Mouse (Mus musculus): ENCODE measurements around the gene Mettl17. TPM values are rescaled to one million over a fixed set of nuclear protein-coding genes. Genes with fewer than 3 reads are reported as not detected.

Mettl17 gene
- polyA plus RNA-seq, 1 experiment from 2014 or later, result 40.6 TPM

DNA sequence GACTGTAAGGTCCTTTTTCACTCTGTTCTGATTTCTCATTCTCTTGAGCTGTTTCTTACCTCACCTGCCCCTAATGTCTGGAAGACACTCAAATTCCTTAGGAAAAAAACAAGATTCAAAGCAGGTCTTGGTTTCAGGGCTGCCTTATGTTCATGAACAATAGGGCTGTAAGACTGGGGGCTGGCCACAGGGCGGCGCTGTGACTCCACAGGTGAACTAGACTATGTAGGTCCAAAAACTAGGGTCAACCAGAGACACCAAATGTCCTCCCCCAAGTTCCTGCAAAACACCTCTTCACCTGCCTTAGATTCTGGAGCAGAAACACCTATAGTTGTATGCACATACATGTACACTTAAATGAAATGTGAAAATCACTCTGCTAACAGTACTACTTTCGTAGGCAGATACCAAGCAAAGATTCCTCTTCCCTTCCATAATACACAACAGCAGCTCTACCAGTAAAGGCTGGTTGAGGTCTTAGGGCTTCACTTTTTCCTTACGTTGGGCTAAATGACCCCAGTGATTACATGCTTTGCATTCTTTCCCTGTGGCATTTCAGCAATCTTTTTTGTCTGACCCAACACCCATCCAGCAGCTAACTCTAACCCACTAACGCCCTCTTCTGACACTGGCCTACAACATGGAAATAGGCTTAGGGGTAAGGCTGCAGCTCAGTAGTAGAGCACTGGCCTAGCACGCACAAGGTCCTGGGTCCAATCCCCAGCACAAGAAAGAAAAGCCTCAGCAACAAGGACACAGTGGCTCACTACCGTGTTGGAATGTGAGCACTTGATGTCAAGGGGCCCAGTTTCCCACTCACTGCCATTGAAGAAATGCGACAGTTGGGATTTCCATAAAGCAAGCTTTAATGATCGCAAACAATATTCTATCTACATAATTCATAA is 18.4 kb downstream of the Mettl17 start:
- peaks cover 6% of the 10 kb centered on the region; the same call in 1 of the 2 replicates for H3K4me1 ChIP-seq
- H3K4me3 ChIP-seq, result no peak overlapping the region
- peak; percentile 80 for DNase-seq (ENCODE audit: low spot score)
- no peaks in the 10 kb centered on the region for H3K9me3 ChIP-seq (replicated peaks)
- WGBS, result 60% methylated on average over 9 of the region's 9 CpGs
- H3K27me3 ChIP-seq (ENCODE audit: low read depth, poor library complexity, severe bottlenecking), result no peaks in the 10 kb centered on the region
- H3K27ac ChIP-seq (replicated peaks), result no peak overlapping the region
- H3K36me3 ChIP-seq, result no peaks in the 10 kb centered on the region

DNA sequence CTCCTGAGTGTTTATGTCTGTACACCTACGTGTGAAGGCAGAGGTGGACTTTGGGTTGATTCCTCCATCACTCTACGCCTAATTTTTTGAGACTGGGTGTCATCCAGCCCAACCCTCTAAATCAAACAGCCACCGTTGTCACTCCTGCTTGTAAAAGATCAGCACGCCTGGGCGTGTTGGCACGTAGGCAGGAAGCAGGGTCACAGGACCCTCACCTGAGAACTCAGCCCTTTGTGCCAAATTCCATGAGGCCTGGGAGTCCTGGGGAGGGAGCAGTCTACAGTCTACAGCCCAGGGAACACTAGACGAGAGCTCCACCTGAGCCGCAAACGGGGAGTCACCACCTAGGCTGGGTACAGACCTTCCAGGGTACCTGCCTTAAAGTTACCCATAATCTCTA is 19.1 kb downstream of the Mettl17 start:
- no peak overlapping the region for H3K4me3 ChIP-seq
- 92% methylated on average over 9 of the region's 9 CpGs for WGBS
- H3K27me3 ChIP-seq (ENCODE audit: low read depth, poor library complexity, severe bottlenecking), result no peaks in the 10 kb centered on the region
- H3K9me3 ChIP-seq (replicated peaks), result no peaks in the 10 kb centered on the region
- no peak for DNase-seq (ENCODE audit: low spot score)
- H3K27ac ChIP-seq (replicated peaks), result 0 out of 2 replicates have a peak overlapping the region, but pooled peaks have one; percentile 1
- no peaks in the 10 kb centered on the region for H3K36me3 ChIP-seq
- H3K4me1 ChIP-seq, result peaks cover 6% of the 10 kb centered on the region; the same call in 1 of the 2 replicates

DNA sequence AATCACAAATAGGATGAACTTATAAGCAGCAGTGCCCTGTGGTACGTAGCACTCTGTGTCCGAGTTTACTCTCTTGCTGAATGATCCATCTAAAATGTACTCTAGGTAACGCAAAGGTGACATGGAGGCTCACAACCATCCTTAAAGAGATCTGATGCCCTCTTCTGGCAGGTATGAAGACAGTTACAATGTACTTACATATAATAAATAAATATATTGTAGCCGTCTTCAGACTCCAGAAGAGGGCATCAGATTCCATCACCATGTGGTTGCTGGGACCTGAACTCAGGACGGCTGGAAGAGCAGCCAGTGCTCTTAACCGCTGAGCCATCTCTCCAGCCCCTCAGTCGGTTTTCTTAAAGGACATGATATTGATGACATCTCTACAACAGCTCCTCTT is 20.1 kb downstream of the Mettl17 start:
- Histone ChIP-seq H3K4me1 (peaks cover 6% of the 10 kb centered on the region; the same call in 1 of the 2 replicates), H3K27ac (replicated peaks) (no peak overlapping the region), H3K27me3 (ENCODE audit: low read depth, poor library complexity, severe bottlenecking) (no peaks in the 10 kb centered on the region), H3K36me3 (no peaks in the 10 kb centered on the region), H3K4me3 (no peak overlapping the region), H3K9me3 (replicated peaks) (no peaks in the 10 kb centered on the region)
- DNase-seq (ENCODE audit: low spot score), result no peak
- WGBS, result 78% methylated on average over 7 of the region's 7 CpGs

DNA sequence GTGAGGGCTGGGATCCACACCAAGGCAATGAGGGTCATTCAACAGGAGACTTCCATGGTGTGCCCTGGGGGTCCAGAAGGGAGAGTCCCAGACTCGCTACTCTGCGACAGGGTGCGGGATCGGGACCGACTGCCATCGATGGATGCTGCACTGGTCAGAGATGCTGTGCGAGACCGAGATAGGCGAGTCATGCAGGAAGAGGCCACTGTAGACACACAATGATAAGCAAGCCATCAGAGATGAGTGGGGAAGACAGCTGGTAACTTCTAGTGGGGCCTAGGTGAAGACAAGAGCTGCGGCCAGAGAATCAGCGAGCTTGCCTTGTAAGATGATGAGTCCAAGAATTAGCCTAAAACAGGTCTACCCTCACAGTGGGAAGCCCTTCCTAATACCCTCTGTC is 21.5 kb downstream of the Mettl17 start:
- DNase-seq (ENCODE audit: low spot score), result no peak
- Histone ChIP-seq H3K9me3 (replicated peaks) (no peaks in the 10 kb centered on the region), H3K4me1 (peaks cover 6% of the 10 kb centered on the region; the same call in 1 of the 2 replicates), H3K36me3 (no peaks in the 10 kb centered on the region), H3K27me3 (ENCODE audit: low read depth, poor library complexity, severe bottlenecking) (peaks cover 3% of the 10 kb centered on the region), H3K27ac (replicated peaks) (no peak overlapping the region), H3K4me3 (no peak overlapping the region)
- 93% methylated on average over 11 of the region's 11 CpGs for WGBS

DNA sequence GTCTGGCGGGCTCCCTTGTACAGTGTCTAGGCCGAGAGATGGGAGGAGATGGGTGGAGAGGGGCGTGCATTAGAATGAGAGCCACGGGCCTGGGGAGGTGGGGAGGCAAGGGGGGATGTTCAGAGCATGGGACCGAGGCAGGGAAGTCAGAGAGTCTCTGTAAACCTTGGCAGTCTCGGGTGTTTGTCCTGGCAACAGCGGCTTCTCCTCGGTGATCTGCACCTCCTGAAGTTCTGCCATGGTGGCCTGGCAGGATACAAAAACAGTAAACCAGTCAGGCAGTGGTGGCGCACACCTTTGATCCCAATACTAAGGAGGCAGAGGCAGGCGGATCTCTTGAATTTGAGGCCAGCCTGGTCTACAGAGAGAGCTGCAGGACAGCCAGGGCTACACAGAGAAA is 26.7 kb downstream of the Mettl17 start:
- WGBS, result 89% methylated on average over 10 of the region's 10 CpGs
- Histone ChIP-seq H3K4me1 (peaks cover 32% of the 10 kb centered on the region), H3K27ac (replicated peaks) (no peak overlapping the region), H3K27me3 (ENCODE audit: low read depth, poor library complexity, severe bottlenecking) (peaks cover 48% of the 10 kb centered on the region), H3K36me3 (no peaks in the 10 kb centered on the region), H3K9me3 (replicated peaks) (no peaks in the 10 kb centered on the region), H3K4me3 (no peak overlapping the region)
- no peak for DNase-seq (ENCODE audit: low spot score)

DNA sequence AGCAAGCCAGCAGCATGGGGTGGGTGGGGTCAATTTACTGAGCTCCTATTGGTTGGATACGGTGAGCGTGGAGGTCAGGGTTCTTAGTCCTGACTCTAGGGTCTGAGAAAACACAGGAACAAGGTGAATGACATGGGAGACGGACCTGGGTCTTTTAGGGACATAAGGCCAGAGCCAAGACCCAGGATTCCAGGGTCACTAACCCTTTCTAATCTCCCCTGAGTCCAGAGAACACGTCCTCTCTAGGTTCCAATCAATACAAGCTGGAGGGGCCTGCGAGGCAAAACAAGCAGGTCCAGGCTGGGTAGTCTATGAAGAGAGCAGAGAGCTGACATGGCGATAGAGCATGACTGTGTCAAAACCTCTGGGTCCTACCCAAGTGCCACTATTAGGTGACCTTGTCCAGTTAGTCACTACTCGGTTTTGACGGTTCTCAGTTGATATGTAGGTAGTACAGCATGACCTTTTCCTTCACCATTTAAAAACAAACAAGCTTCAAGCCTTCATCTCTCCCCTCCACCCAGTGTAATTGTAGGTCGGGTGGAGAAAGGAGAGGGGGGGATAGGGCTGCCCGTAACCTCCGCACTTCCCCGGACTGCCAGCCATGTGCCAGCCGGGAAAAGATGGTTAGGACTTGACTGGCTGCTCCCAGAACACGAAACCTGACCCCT is 27.9 kb downstream of the Mettl17 start:
- peaks cover 26% of the 10 kb centered on the region for H3K4me1 ChIP-seq
- H3K27ac ChIP-seq (replicated peaks), result peak overlapping the region; percentile 72; the same call in 1 of the 2 replicates
- no peaks in the 10 kb centered on the region for H3K9me3 ChIP-seq (replicated peaks)
- H3K4me3 ChIP-seq, result peak overlapping the region; percentile 63
- DNase-seq (ENCODE audit: low spot score), result no peak
- H3K36me3 ChIP-seq, result no peaks in the 10 kb centered on the region
- peaks cover 48% of the 10 kb centered on the region for H3K27me3 ChIP-seq (ENCODE audit: low read depth, poor library complexity, severe bottlenecking)
- 8% methylated on average over 14 of the region's 14 CpGs for WGBS

DNA sequence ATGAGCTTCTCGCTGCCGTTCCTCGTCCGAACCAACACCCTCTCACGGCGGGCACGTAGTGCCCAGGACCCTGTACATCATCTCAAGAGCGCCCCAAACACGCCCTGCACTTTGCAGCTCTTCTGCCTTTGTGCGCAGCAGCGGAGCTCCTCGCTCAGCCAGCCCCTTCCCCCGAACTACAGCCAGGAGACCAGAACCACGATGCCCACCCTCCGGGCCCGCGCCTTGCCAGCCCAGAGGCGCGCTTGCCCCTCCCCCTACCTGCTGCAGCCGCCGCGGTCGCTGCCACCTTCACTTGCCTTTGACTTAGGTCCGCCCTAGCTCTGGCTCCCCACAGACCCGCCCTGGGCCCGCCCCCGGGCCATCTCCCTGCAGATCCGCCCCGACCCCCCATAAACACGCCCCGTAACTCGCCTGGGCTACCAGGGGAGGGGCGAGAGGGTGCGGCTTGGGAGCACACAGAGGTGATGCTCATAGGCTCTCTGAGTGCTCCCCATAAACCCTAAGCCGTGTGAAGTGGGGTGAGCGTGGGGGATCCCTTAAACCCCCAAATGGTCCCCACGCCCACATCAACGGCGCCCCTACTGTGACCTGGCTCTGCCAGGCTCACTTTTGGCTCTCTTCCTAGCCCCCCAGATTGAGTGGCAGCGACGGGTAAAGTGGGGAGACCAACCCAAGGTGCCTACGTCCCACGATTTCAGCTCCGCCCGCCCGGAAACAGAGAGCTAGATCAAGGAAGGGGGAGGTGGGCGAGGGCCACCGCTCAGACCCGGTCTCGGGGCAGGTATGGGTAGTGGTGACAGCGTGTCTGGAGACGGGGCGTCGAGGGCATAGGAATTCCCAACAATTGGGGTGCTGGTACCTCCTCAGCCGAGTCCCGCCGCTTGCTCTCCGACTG is 28.7 kb downstream of the Mettl17 start:
- Histone ChIP-seq H3K27ac (replicated peaks) (peak overlapping the region; percentile 72), H3K4me3 (peak overlapping the region; percentile 63), H3K36me3 (no peaks in the 10 kb centered on the region), H3K9me3 (replicated peaks) (no peaks in the 10 kb centered on the region), H3K27me3 (ENCODE audit: low read depth, poor library complexity, severe bottlenecking) (peaks cover 48% of the 10 kb centered on the region), H3K4me1 (peaks cover 26% of the 10 kb centered on the region)
- DNase-seq (ENCODE audit: low spot score), result peak; percentile 53
- under 1% methylated on average over 58 of the region's 58 CpGs for WGBS

DNA sequence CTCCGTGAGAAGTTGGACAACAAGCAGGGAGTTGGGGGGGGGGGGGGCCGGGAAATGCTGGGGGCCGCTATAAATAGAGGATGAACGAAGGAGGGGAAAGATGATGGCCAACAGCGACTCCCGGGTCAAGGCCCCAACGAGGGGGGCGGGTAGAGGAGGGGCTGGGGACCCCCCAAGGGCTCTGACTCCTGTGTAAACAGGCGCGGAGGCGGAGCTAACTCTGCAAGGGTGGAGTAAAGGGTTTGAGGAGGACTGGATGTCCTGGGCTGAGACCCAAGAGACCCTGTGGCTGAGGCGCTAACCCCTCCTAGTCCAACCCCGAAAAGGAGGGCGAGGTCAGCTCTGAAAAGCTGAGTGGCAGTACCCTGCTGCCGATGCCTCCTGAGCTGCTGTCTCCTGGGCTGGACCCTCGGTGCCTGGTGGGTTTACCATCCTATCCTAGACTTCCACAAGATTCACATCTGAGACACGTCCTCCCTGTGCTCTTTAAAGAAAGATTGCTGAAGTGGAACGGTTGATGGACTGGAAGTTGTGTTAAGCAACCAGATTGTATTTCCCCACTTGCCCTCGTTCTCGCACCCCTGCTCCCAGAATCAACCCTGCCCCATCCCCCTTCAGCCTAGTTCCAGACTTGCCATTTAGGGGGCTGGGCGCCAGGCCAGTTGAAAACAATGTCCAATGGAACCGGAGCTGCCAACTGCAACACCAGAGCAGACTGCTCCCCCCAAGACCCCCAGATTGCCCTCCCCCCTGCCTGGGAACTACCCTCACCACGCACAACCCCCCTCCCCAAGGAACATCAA is 29.5 kb downstream of the Mettl17 start, which contains the start of gene Ndrg2:
Ndrg2 (minus strand) TSS at position 199 of the 803 bp plus-strand sequence.
- Histone ChIP-seq H3K4me1 (peaks cover 26% of the 10 kb centered on the region), H3K9me3 (replicated peaks) (no peaks in the 10 kb centered on the region), H3K27me3 (ENCODE audit: low read depth, poor library complexity, severe bottlenecking) (peaks cover 48% of the 10 kb centered on the region), H3K27ac (replicated peaks) (peak within 1 kb of the TSS; percentile 72), H3K4me3 (peak within 1 kb of the TSS; percentile 63), H3K36me3 (no peaks in the 10 kb centered on the region)
- DNase-seq (ENCODE audit: low spot score), result peak; percentile 47
- 3% methylated on average over 23 of the region's 23 CpGs for WGBS

DNA sequence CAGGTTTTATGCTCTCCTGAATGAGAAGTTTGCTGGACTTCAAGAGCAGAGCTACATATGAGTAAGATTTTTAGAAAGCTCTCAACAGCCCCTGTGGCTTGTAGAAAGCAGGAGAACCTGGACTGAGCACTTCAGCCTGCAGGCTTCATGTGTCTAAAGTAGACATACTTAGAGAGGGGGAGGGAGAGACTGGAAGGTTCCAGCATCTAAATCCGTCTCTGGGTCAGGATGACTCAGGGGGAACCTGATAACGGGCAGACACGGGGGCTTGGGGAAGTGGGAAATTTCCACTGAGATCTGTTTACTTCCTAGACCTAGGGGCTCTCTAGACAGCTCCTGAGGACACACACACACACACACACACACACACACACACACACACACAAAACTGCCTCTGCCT is 30.4 kb downstream of the Mettl17 start:
- H3K27me3 ChIP-seq (ENCODE audit: low read depth, poor library complexity, severe bottlenecking), result peaks cover 48% of the 10 kb centered on the region
- H3K4me3 ChIP-seq, result no peak overlapping the region
- no peak overlapping the region for H3K27ac ChIP-seq (replicated peaks)
- H3K9me3 ChIP-seq (replicated peaks), result no peaks in the 10 kb centered on the region
- WGBS, result 49% methylated on average over 3 of the region's 3 CpGs
- H3K36me3 ChIP-seq, result no peaks in the 10 kb centered on the region
- peaks cover 26% of the 10 kb centered on the region for H3K4me1 ChIP-seq
- no peak for DNase-seq (ENCODE audit: low spot score)

DNA sequence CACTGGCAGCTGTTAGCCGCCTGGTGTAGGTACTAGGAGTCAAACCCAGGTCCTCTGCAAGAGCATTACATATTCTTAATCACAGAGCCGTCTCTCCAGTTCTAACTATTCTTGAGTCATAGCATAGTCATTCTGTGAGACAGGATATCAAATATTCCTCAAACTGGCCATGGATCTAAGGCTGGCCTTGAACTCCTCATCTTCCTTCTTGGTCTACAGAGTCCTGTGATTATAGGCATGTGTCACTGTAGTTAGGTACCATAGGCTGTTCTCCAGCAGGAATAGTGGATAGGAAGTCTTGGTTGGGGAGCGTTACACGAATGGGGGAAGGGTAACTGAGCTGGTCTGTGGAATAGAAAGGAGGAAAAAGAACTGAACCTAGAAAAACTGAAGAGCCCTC is 31.9 kb downstream of the Mettl17 start:
- Histone ChIP-seq H3K4me3 (no peak overlapping the region), H3K27ac (replicated peaks) (no peak overlapping the region), H3K9me3 (replicated peaks) (no peaks in the 10 kb centered on the region), H3K27me3 (ENCODE audit: low read depth, poor library complexity, severe bottlenecking) (peaks cover 41% of the 10 kb centered on the region), H3K4me1 (peaks cover 26% of the 10 kb centered on the region), H3K36me3 (no peaks in the 10 kb centered on the region)
- no peak for DNase-seq (ENCODE audit: low spot score)
- 90% methylated on average over 4 of the region's 4 CpGs for WGBS

DNA sequence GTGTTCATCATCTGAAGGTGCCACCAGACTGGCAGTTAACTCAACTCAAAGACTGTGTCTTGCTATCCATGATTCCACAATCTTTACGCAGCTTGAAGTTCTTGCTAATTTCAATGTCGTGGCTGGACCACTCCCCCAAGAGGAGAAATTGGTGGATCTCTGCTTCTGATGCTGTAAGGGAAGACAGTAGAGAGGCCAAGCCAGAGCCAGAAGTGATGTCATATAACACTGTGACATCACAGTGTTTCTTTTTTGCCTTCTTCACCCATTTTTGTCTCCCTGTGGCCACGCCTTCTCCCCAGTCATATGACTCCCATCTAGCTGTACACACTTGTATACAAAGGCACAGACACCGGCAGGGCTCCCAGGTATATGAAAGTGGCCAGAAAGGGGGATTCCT is 33.5 kb downstream of the Mettl17 start, which contains the start of gene Tppp2:
Tppp2 (plus strand) TSS at position 301 of the 400 bp plus-strand sequence.
- DNase-seq (ENCODE audit: low spot score), result no peak
- H3K9me3 ChIP-seq (replicated peaks), result no peaks in the 10 kb centered on the region
- no peak within 1 kb of the TSS for H3K4me3 ChIP-seq
- H3K27me3 ChIP-seq (ENCODE audit: low read depth, poor library complexity, severe bottlenecking), result peaks cover 25% of the 10 kb centered on the region
- H3K4me1 ChIP-seq, result peaks cover 17% of the 10 kb centered on the region
- 94% methylated on average over 4 of the region's 4 CpGs for WGBS
- H3K27ac ChIP-seq (replicated peaks), result no peak within 1 kb of the TSS
- H3K36me3 ChIP-seq, result no peaks in the 10 kb centered on the region
